Mouse (Mus musculus) limb, embryonic 11.5 days (tissue): ENCODE data around the gene Gm17555. TPM values are rescaled to one million over a fixed set of nuclear protein-coding genes. Genes with fewer than 3 reads are reported as not detected.
"Not testable (repeated sequence)": the region's sequence is repeated elsewhere in the genome, so short reads cannot be mapped to it uniquely, and the experiment has no call there.

Experiments used
- ATAC-seq: fragments of 200-750 bp; cut with Nextera tagmentation; 2 replicates; pipeline ENCODE4 v1.8.0; 2017; ENCODE audit warnings: low read depth; ENCODE audit not compliant: insufficient number of reproducible peaks, low FRiP score, low TSS enrichment
- DNase-seq: peaks from one replicate; pipeline ENCODE4 v3.0.0-alpha.2; 2015; ENCODE audit warnings: low spot score
- H3K27ac ChIP-seq: fragments of 300-500 bp; sonication (generic); replicated peaks from 2 replicates; pipeline ENCODE4 v1.5.1; 2014; ENCODE audit warnings: low read depth, mild to moderate bottlenecking, low read length
- H3K27me3 ChIP-seq: fragments of 300-500 bp; sonication (generic); 2 replicates; pipeline ENCODE4 v1.6.1; 2014; ENCODE audit warnings: mild to moderate bottlenecking, low read length, mixed read lengths; ENCODE audit not compliant: control insufficient read depth, insufficient read depth
- H3K36me3 ChIP-seq: fragments of 300-500 bp; sonication (generic); 2 replicates; pipeline ENCODE4 v1.6.1; 2014; ENCODE audit warnings: mild to moderate bottlenecking, low read length, moderate library complexity, mixed read lengths; ENCODE audit not compliant: control insufficient read depth, insufficient read depth
- H3K4me1 ChIP-seq: fragments of 300-500 bp; sonication (generic); 2 replicates; pipeline ENCODE4 v1.6.1; 2014; ENCODE audit warnings: low read length, mixed read lengths; ENCODE audit not compliant: control insufficient read depth, insufficient read depth
- H3K4me2 ChIP-seq: fragments of 300-500 bp; sonication (generic); 2 replicates; pipeline ENCODE4 v1.6.1; 2014; ENCODE audit warnings: low read depth, mild to moderate bottlenecking, moderate library complexity; ENCODE audit not compliant: severe bottlenecking
- H3K4me3 ChIP-seq: fragments of 300-500 bp; sonication (generic); 2 replicates; pipeline ENCODE4 v1.5.1; 2014; ENCODE audit warnings: low read depth, low read length
- H3K9ac ChIP-seq: fragments of 300-500 bp; sonication (generic); 2 replicates; pipeline ENCODE4 v1.6.1; 2014; ENCODE audit warnings: mild to moderate bottlenecking, low read length
- H3K9me3 ChIP-seq: fragments of 300-500 bp; sonication (generic); 2 replicates; pipeline ENCODE4 v1.6.1; 2016; ENCODE audit warnings: low read length; ENCODE audit not compliant: control insufficient read depth
- WGBS: fragments of 180-500 bp; shearing (Covaris S2); extraction: QIAGEN DNeasy Blood & Tissue Kit; methylation state at CpG from one replicate; pipeline ENCODE4 v1.1.7; 2014; 5-methylcytosine and 5-hydroxymethylcytosine counted together
- polyA plus RNA-seq: library from polyadenylated mRNA; unstranded; fragments of >200 nt; fragmentation: Nextera tagmentation; extraction: Ambion mirVana; gene quantifications from 2 replicates; pipeline ENCODE4 v1.2.1, GENCODE M21; 2014

Gm17555 gene
- not detected in 2 replicates for polyA plus RNA-seq

GRCm38 (mm10) chr2:126214800-126215199 is at the start of gene Gm17555:
Gene Gm17555 (plus strand): TSS chr2:126215100.
- not testable (repeated sequence) for H3K27me3 ChIP-seq, H3K9me3 ChIP-seq, H3K36me3 ChIP-seq, H3K4me2 ChIP-seq, DNase-seq, H3K27ac ChIP-seq, H3K9ac ChIP-seq, H3K4me3 ChIP-seq, H3K4me1 ChIP-seq, ATAC-seq
- whole genome bisulfite sequencing: 93% methylated on average over 3 of the region's 3 CpGs

DNA sequence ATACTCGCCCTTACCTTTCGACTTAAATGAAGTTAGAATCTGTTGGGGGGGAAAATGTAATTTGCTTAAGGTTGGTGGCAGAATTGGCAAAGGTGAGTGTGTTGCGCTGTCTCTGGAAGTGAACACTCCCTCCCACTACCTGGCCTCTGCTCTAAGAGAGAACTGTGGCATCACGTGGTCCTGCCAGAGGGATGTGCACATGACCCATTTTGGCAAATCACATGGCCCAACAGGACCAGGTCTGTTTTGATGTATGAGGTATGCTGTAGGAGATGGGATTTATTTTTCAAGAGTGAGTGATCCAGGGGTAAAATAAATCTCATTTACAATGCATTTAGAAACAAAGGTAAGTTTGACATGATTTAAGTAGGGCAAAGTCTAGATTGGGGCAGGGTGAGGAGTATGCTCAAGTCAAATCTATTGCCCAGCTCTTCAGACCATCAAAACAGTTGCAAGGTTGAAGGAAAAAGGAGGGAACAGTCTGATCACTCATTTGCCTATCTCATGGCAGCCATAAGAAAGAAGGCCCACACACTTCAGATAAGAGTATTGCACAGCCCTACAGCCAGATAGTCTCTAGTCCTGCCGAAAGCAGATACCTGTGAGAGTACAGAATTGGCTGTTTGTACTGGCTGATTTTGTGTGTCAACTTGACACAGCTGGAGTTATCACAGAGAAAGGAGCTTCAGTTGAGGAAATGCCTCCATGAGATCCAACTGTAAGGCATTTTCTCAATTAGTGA is 49.5 kb upstream of the Gm17555 start:
- H3K4me3 ChIP-seq: no peak overlapping the region
- ATAC-seq: no peak; the same call in 1 of the 2 replicates
- no peaks in the 10 kb centered on the region for H3K9me3 ChIP-seq
- DNase-seq: no peak
- no peaks in the 10 kb centered on the region for H3K27me3 ChIP-seq
- WGBS: 95% methylated on average over 5 of the region's 5 CpGs
- H3K36me3 ChIP-seq: peaks cover 2% of the 10 kb centered on the region; the same call in 1 of the 2 replicates
- H3K4me2 ChIP-seq: no peak overlapping the region
- no peak overlapping the region for H3K27ac ChIP-seq
- no peak overlapping the region for H3K9ac ChIP-seq
- no peaks in the 10 kb centered on the region for H3K4me1 ChIP-seq

- 0 out of 2 replicates have a peak, but pooled peaks cover 2% of the 10 kb centered on the region for H3K36me3 ChIP-seq
- H3K4me1 ChIP-seq: no peaks in the 10 kb centered on the region
- H3K27me3 ChIP-seq: no peaks in the 10 kb centered on the region
- no peaks in the 10 kb centered on the region for H3K9me3 ChIP-seq
- no peak overlapping the region for H3K4me3 ChIP-seq
- H3K4me2 ChIP-seq: no peak overlapping the region
- no peak for DNase-seq
- no peak for ATAC-seq
- no peak overlapping the region for H3K9ac ChIP-seq
- H3K27ac ChIP-seq: no peak overlapping the region
Observed at GRCm38 (mm10) chr2:126166335-126166734, 48.6 kb upstream of the Gm17555 start.

GRCm38 (mm10) chr2:126166848-126167617 is 47.9 kb upstream of the Gm17555 start:
- 0 out of 2 replicates have a peak, but pooled peaks cover under 1% of the 10 kb centered on the region for H3K36me3 ChIP-seq

DNA sequence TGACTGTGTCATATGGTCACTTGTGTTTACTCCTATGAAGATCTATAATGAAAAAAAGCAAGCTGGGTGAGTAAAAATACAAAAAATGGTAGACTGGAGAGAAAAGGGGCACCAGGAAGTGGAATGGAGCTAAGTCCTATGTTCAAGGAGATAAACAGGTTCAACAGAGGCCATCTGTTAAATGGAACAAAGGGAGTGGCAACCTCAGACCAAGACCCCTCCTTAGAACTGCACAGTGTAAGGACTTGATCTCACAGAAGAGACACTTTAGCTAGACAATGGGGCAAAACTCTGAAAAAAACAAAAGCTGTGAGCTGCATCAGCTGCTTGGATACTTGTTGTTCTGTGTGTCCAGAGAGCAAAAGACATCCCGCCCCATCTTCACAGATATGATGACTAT is 43.5 kb upstream of the Gm17555 start:
- no peak for DNase-seq
- no peak overlapping the region for H3K9ac ChIP-seq
- H3K9me3 ChIP-seq: no peaks in the 10 kb centered on the region
- no peak overlapping the region for H3K4me2 ChIP-seq
- H3K27ac ChIP-seq: no peak overlapping the region
- WGBS: 88% methylated on average over 1 of the region's 1 CpGs
- H3K4me3 ChIP-seq: no peak overlapping the region
- H3K36me3 ChIP-seq: no peaks in the 10 kb centered on the region
- no peak for ATAC-seq
- no peaks in the 10 kb centered on the region for H3K27me3 ChIP-seq
- no peaks in the 10 kb centered on the region for H3K4me1 ChIP-seq

More at GRCm38 (mm10) chr2:126166848-126167617, 47.9 kb upstream of the Gm17555 start:
- 81% methylated on average over 8 of the region's 8 CpGs for WGBS
- no peaks in the 10 kb centered on the region for H3K9me3 ChIP-seq
- ATAC-seq (no peak), DNase-seq (no peak)
- H3K27me3 ChIP-seq: no peaks in the 10 kb centered on the region
- no peaks in the 10 kb centered on the region for H3K4me1 ChIP-seq
- no peak overlapping the region for H3K4me3 ChIP-seq
- H3K9ac ChIP-seq: no peak overlapping the region
- no peak overlapping the region for H3K4me2 ChIP-seq
- no peak overlapping the region for H3K27ac ChIP-seq

- H3K27ac ChIP-seq: no peak overlapping the region
- WGBS: 86% methylated on average over 4 of the region's 4 CpGs
- H3K27me3 ChIP-seq: no peaks in the 10 kb centered on the region
- H3K9me3 ChIP-seq: no peaks in the 10 kb centered on the region
- H3K36me3 ChIP-seq: no peaks in the 10 kb centered on the region
- no peaks in the 10 kb centered on the region for H3K4me1 ChIP-seq
- no peak for ATAC-seq
- H3K4me2 ChIP-seq: no peak overlapping the region
- DNase-seq: no peak
- H3K9ac ChIP-seq: no peak overlapping the region
- H3K4me3 ChIP-seq: no peak overlapping the region
Observed at GRCm38 (mm10) chr2:126191306-126191705, 23.6 kb upstream of the Gm17555 start.

GRCm38 (mm10) chr2:126192129-126192528 is 22.8 kb upstream of the Gm17555 start:
- no peak overlapping the region for H3K27ac ChIP-seq
- no peak overlapping the region for H3K4me3 ChIP-seq
- no peaks in the 10 kb centered on the region for H3K9me3 ChIP-seq
- no peak for ATAC-seq
- no peak overlapping the region for H3K9ac ChIP-seq
- WGBS: 89% methylated on average over 2 of the region's 2 CpGs
- H3K36me3 ChIP-seq: no peaks in the 10 kb centered on the region
- DNase-seq: no peak
- H3K4me2 ChIP-seq: no peak overlapping the region
- no peaks in the 10 kb centered on the region for H3K27me3 ChIP-seq
- H3K4me1 ChIP-seq: no peaks in the 10 kb centered on the region

- DNase-seq (no peak), ATAC-seq (no peak)
Observed at GRCm38 (mm10) chr2:126195631-126196356, 19.1 kb upstream of the Gm17555 start.

More at GRCm38 (mm10) chr2:126195631-126196356, 19.1 kb upstream of the Gm17555 start:
- no peaks in the 10 kb centered on the region for H3K4me1 ChIP-seq
- no peak overlapping the region for H3K9ac ChIP-seq
- no peaks in the 10 kb centered on the region for H3K36me3 ChIP-seq
- 55% methylated on average over 12 of the region's 12 CpGs for WGBS
- no peak overlapping the region for H3K4me2 ChIP-seq
- H3K9me3 ChIP-seq: no peaks in the 10 kb centered on the region
- no peaks in the 10 kb centered on the region for H3K27me3 ChIP-seq
- no peak overlapping the region for H3K27ac ChIP-seq
- H3K4me3 ChIP-seq: no peak overlapping the region
